Mouse (Mus musculus) spleen, adult 2 months (tissue): ENCODE results near the gene B4galnt3. TPM values are rescaled to one million over a fixed set of nuclear protein-coding genes. Genes with fewer than 3 reads are reported as not detected.

Experiments used
- DNase-seq, 2 experiments: peaks; one replicate each; pipeline versions ENCODE4 v3.0.0 to v3.0.0-alpha.2; 2012 to 2021; ENCODE audit warnings: low spot score in 2 of 2, low read depth in 1 of 2
- H3K27ac ChIP-seq: fragments of 200-500 bp; 2 replicates; pipeline ENCODE4 v1.5.1; 2012; ENCODE audit warnings: low read length, inconsistent platforms; ENCODE audit not compliant: insufficient read depth
- H3K27me3 ChIP-seq: fragments of 200-500 bp; 2 replicates; pipeline ENCODE4 v1.6.1; 2012; ENCODE audit warnings: mild to moderate bottlenecking, moderate library complexity, low read length, inconsistent platforms; ENCODE audit not compliant: control insufficient read depth, insufficient read depth
- H3K36me3 ChIP-seq: fragments of 200-500 bp; 2 replicates; pipeline ENCODE4 v1.6.1; 2012; ENCODE audit warnings: mild to moderate bottlenecking, low read length, inconsistent platforms; ENCODE audit not compliant: control insufficient read depth, insufficient read depth
- H3K4me1 ChIP-seq: fragments of 200-500 bp; 2 replicates; pipeline ENCODE4 v1.6.1; 2011; ENCODE audit warnings: inconsistent platforms; ENCODE audit not compliant: control insufficient read depth, insufficient read depth, insufficient read length
- H3K4me3 ChIP-seq: fragments of 200-500 bp; 2 replicates; pipeline ENCODE4 v1.5.1; 2011; ENCODE audit warnings: mild to moderate bottlenecking, inconsistent platforms; ENCODE audit not compliant: insufficient read depth, insufficient read length; ENCODE audit errors: extremely low read depth
- CTCF ChIP-seq: fragments of 200-500 bp; IDR thresholded peaks from 2 replicates; pipeline ENCODE4 v1.5.1; 2011; ENCODE audit warnings: mild to moderate bottlenecking, inconsistent platforms; ENCODE audit not compliant: insufficient read depth, insufficient read length, insufficient replicate concordance; ENCODE audit errors: extremely low read depth
- POLR2A ChIP-seq: fragments of 200-500 bp; IDR thresholded peaks from 2 replicates; pipeline ENCODE4 v1.6.1; 2011; ENCODE audit warnings: low read depth, low read length, inconsistent platforms
- WGBS: fragments of 180-500 bp; shearing (Covaris S2); methylation state at CpG from one replicate; pipeline ENCODE4 v1.1.7; 2018; 5-methylcytosine and 5-hydroxymethylcytosine counted together
- polyA plus RNA-seq: library from polyadenylated mRNA; depleted of rRNA; stranded (reverse); fragments of >200 nt; gene quantifications from 2 replicates; pipeline ENCODE4 v1.2.3, GENCODE M21; 2012

The B4galnt3 gene
- polyA plus RNA-seq, 1 experiment = 0.09 TPM

GRCm38 (mm10) chr6:120194305-120194704, 100.1 kb downstream of the B4galnt3 start:
- Histone ChIP-seq H3K27me3 (no peaks in the 10 kb centered on the region), H3K4me3 (no peak overlapping the region), H3K4me1 (peaks cover 4% of the 10 kb centered on the region; the same call in 1 of the 2 replicates), H3K36me3 (no peaks in the 10 kb centered on the region), H3K27ac (peak overlapping the region; percentile 8; the same call in 1 of the 2 replicates)
- DNase-seq = no peak
- 84% methylated on average over 10 of the region's 10 CpGs for WGBS
- TF ChIP-seq POLR2A = no peak

GRCm38 (mm10) chr6:120193793-120194192, 100.6 kb downstream of the B4galnt3 start:
- no peak overlapping the region for H3K4me3 ChIP-seq
- no peak for TF ChIP-seq POLR2A
- no peak for TF ChIP-seq CTCF
- WGBS = 90% methylated on average over 1 of the region's 1 CpGs
- H3K27me3 ChIP-seq = no peaks in the 10 kb centered on the region
- H3K4me1 ChIP-seq = peaks cover 7% of the 10 kb centered on the region; the same call in 1 of the 2 replicates
- no peaks in the 10 kb centered on the region for H3K36me3 ChIP-seq
- peak overlapping the region; percentile 20 for H3K27ac ChIP-seq
- no peak for DNase-seq

GRCm38 (mm10) chr6:120193174-120193573, 101.2 kb downstream of the B4galnt3 start:
- Histone ChIP-seq H3K27ac (peak overlapping the region; percentile 20; the same call in 1 of the 2 replicates), H3K4me3 (no peak overlapping the region), H3K36me3 (no peaks in the 10 kb centered on the region), H3K4me1 (peaks cover 12% of the 10 kb centered on the region; the same call in 1 of the 2 replicates), H3K27me3 (no peaks in the 10 kb centered on the region)
- no peak for TF ChIP-seq POLR2A
- TF ChIP-seq CTCF = peak; percentile 90; the same call in 1 of the 2 replicates
- peak; percentile 85 to 86 for DNase-seq
- WGBS = under 1% methylated on average over 5 of the region's 5 CpGs

- no peak overlapping the region for H3K27ac ChIP-seq
- WGBS = 79% methylated on average over 15 of the region's 15 CpGs
Measured at GRCm38 (mm10) chr6:120192211-120192870, 102.0 kb downstream of the B4galnt3 start.

GRCm38 (mm10) chr6:120191396-120192170, 102.8 kb downstream of the B4galnt3 start:
- Histone ChIP-seq H3K36me3 (no peaks in the 10 kb centered on the region), H3K27ac (no peak overlapping the region), H3K4me1 (peaks cover 17% of the 10 kb centered on the region; the same call in 1 of the 2 replicates), H3K4me3 (no peak overlapping the region), H3K27me3 (no peaks in the 10 kb centered on the region)
- no peak for TF ChIP-seq CTCF
- no peak for TF ChIP-seq POLR2A
- 86% methylated on average over 7 of the region's 7 CpGs for WGBS
- DNase-seq = no peak

More at GRCm38 (mm10) chr6:120192211-120192870, 102.0 kb downstream of the B4galnt3 start:
- peaks cover 15% of the 10 kb centered on the region; the same call in 1 of the 2 replicates for H3K4me1 ChIP-seq
- no peak overlapping the region for H3K4me3 ChIP-seq
- DNase-seq = no peak
- no peaks in the 10 kb centered on the region for H3K36me3 ChIP-seq
- no peaks in the 10 kb centered on the region for H3K27me3 ChIP-seq
- TF ChIP-seq CTCF = no peak
- no peak for TF ChIP-seq POLR2A

- H3K4me1 ChIP-seq = peaks cover 17% of the 10 kb centered on the region; the same call in 1 of the 2 replicates
- H3K36me3 ChIP-seq = no peaks in the 10 kb centered on the region
- no peak for DNase-seq
- no peak for TF ChIP-seq CTCF
- TF ChIP-seq POLR2A = no peak
- WGBS = 82% methylated on average over 4 of the region's 4 CpGs
- no peaks in the 10 kb centered on the region for H3K27me3 ChIP-seq
- H3K27ac ChIP-seq = no peak overlapping the region
- H3K4me3 ChIP-seq = no peak overlapping the region
Measured at GRCm38 (mm10) chr6:120190912-120191311, 103.4 kb downstream of the B4galnt3 start.

- WGBS = 61% methylated on average over 4 of the region's 4 CpGs
- no peak overlapping the region for H3K4me3 ChIP-seq
- H3K27ac ChIP-seq = no peak overlapping the region
- H3K27me3 ChIP-seq = no peaks in the 10 kb centered on the region
- no peaks in the 10 kb centered on the region for H3K36me3 ChIP-seq
- TF ChIP-seq POLR2A (no peak), CTCF (no peak)
- no peak for DNase-seq
- H3K4me1 ChIP-seq = peaks cover 17% of the 10 kb centered on the region; the same call in 1 of the 2 replicates
Measured at GRCm38 (mm10) chr6:120190365-120190764, 104.0 kb downstream of the B4galnt3 start.
